In genomic region chr7:35355303-35355872, GRCm38 (mm10) we compare ENCODE assay signal across 21 mouse cellular contexts. TPM values are rescaled to one million over a fixed set of nuclear protein-coding genes. Genes with fewer than 3 reads are reported as not detected.
DNase-seq lines count a peak whose midpoint lies in the region; ATAC-seq and TF ChIP-seq lines count a peak whose summit lies in the region.
"Had no signal": no experiment of that assay in that cellular context is flagged by ENCODE, and none has a peak within 500 bp of the region (broad histone marks: within the 10 kb centered on the region; RNA-seq: fewer than 3 reads in every experiment).

No protein-coding gene starts in this region.

- no peak overlapping the region for H3K27ac ChIP-seq in kidney, embryonic 14.5 days (ENCODE audit: low read depth, low read length)
- H3K27ac ChIP-seq in intestine, embryonic 15.5 days, result peak overlapping the region; percentile 78
- H3K27ac ChIP-seq in kidney, embryonic 15.5 days, result 0 out of 2 replicates have a peak overlapping the region, but pooled peaks have one; percentile 19
- H3K27ac ChIP-seq in small intestine, adult 2 months (ENCODE audit: insufficient read depth, low read depth, low read length), result peak overlapping the region; percentile 18; the same call in 1 of the 2 replicates
- H3K27ac ChIP-seq in midbrain, embryonic 16.5 days (ENCODE audit: low read length), result no peak overlapping the region
- H3K27ac ChIP-seq in lung, postnatal 0 days (ENCODE audit: low read length), result no peak overlapping the region
- H3K27ac ChIP-seq: forebrain, embryonic 13.5 days; heart, adult 2 months; heart, embryonic 15.5 days; hindbrain, embryonic 10.5 days; hindbrain, postnatal 0 days; layer of hippocampus, adult 2 months; limb, embryonic 15.5 days; midbrain, embryonic 13.5 days; neural tube, embryonic 15.5 days had no signal

- H3K36me3 ChIP-seq in kidney, embryonic 14.5 days (ENCODE audit: control insufficient read depth, insufficient read depth, low read length), result no peaks in the 10 kb centered on the region
- no peaks in the 10 kb centered on the region; the same call in 1 of the 2 replicates for H3K36me3 ChIP-seq in intestine, embryonic 15.5 days
- peaks cover 3% of the 10 kb centered on the region; the same call in 1 of the 2 replicates for H3K36me3 ChIP-seq in kidney, embryonic 15.5 days
- peaks cover 39% of the 10 kb centered on the region for H3K36me3 ChIP-seq in small intestine, adult 2 months (ENCODE audit: control insufficient read depth, insufficient read depth, low read length)
- no peaks in the 10 kb centered on the region for H3K36me3 ChIP-seq in midbrain, embryonic 16.5 days (ENCODE audit: control insufficient read depth, insufficient read depth, low read length)
- H3K36me3 ChIP-seq in lung, postnatal 0 days (ENCODE audit: insufficient read depth, low read length), result no peaks in the 10 kb centered on the region
- H3K36me3 ChIP-seq: heart, embryonic 15.5 days; hindbrain, embryonic 10.5 days; limb, embryonic 15.5 days; midbrain, embryonic 13.5 days; neural tube, embryonic 15.5 days had no signal

- TF ChIP-seq POLR2A in small intestine, adult 2 months (IDR thresholded peaks at IDR 0.05; ENCODE audit: low read depth, low read length), result no peak

- no peak for TF ChIP-seq EP300 in lung, postnatal 0 days (IDR thresholded peaks at IDR 0.05)

- 47% methylated on average over 5 of the region's 5 CpGs for WGBS in kidney, embryonic 14.5 days
- WGBS in intestine, embryonic 15.5 days, result 17% methylated on average over 5 of the region's 5 CpGs
- 49% methylated on average over 5 of the region's 5 CpGs for WGBS in kidney, embryonic 15.5 days
- WGBS in small intestine, adult 2 months, result 22% methylated on average over 5 of the region's 5 CpGs
- WGBS in midbrain, embryonic 16.5 days, result 85% methylated on average over 5 of the region's 5 CpGs
- 38% methylated on average over 5 of the region's 5 CpGs for WGBS in lung, postnatal 0 days

- peak; percentile 51 for DNase-seq in kidney, adult 11 months
- DNase-seq in lung, postnatal 0 days (ENCODE audit: low spot score), result no peak
- DNase-seq in spleen, postnatal 14 days (ENCODE audit: low spot score in 2 of 2), result no peak
- DNase-seq: cerebellum, adult 8-10 months; gastrocnemius, postnatal 25 days; heart, adult 2 months; spleen, adult 18-20 months had no signal

- no peak overlapping the region for H3K9ac ChIP-seq in kidney, embryonic 14.5 days (ENCODE audit: low read depth, low read length)
- H3K9ac ChIP-seq in intestine, embryonic 15.5 days, result peak overlapping the region; percentile 20; the same call in 1 of the 2 replicates
- no peak overlapping the region for H3K9ac ChIP-seq in kidney, embryonic 15.5 days
- no peak overlapping the region for H3K9ac ChIP-seq in midbrain, embryonic 16.5 days (ENCODE audit: low read depth, low read length)
- no peak overlapping the region for H3K9ac ChIP-seq in lung, postnatal 0 days (replicated peaks; ENCODE audit: low read depth)
- H3K9ac ChIP-seq: forebrain, embryonic 13.5 days; heart, embryonic 15.5 days; limb, embryonic 15.5 days; midbrain, embryonic 13.5 days; neural tube, embryonic 15.5 days had no signal

- no peaks in the 10 kb centered on the region for H3K27me3 ChIP-seq in kidney, embryonic 14.5 days (ENCODE audit: control insufficient read depth, insufficient read depth, low read length)
- H3K27me3 ChIP-seq in intestine, embryonic 15.5 days (replicated peaks), result no peaks in the 10 kb centered on the region
- H3K27me3 ChIP-seq in kidney, embryonic 15.5 days, result no peaks in the 10 kb centered on the region
- no peaks in the 10 kb centered on the region for H3K27me3 ChIP-seq in small intestine, adult 2 months (ENCODE audit: control insufficient read depth, insufficient read depth, low read length)
- H3K27me3 ChIP-seq in midbrain, embryonic 16.5 days (ENCODE audit: control insufficient read depth, insufficient read depth, low read depth, low read length), result no peaks in the 10 kb centered on the region
- H3K27me3 ChIP-seq in lung, postnatal 0 days (replicated peaks; ENCODE audit: insufficient read depth, low read length), result no peaks in the 10 kb centered on the region
- H3K27me3 ChIP-seq: forebrain, embryonic 13.5 days; heart, embryonic 15.5 days; limb, embryonic 15.5 days; midbrain, embryonic 13.5 days; neural tube, embryonic 15.5 days had no signal

- ATAC-seq in kidney, embryonic 14.5 days (ENCODE audit: low FRiP score, low TSS enrichment), result no peak; the same call in 1 of the 2 replicates
- ATAC-seq in intestine, embryonic 15.5 days, result peak; percentile 86
- ATAC-seq in kidney, embryonic 15.5 days (replicated peaks; ENCODE audit: low FRiP score), result no peak
- ATAC-seq in midbrain, embryonic 16.5 days, result no peak
- no peak for ATAC-seq in lung, postnatal 0 days
- ATAC-seq: forebrain, embryonic 13.5 days; hindbrain, postnatal 0 days; midbrain, embryonic 13.5 days had no signal

- no peak overlapping the region for H3K4me3 ChIP-seq in kidney, embryonic 14.5 days (ENCODE audit: low read length)
- no peak overlapping the region for H3K4me3 ChIP-seq in intestine, embryonic 15.5 days (replicated peaks)
- H3K4me3 ChIP-seq in kidney, embryonic 15.5 days (replicated peaks), result no peak overlapping the region
- H3K4me3 ChIP-seq in small intestine, adult 2 months (ENCODE audit: low read depth, low read length), result no peak overlapping the region
- H3K4me3 ChIP-seq in midbrain, embryonic 16.5 days (ENCODE audit: low read depth, low read length), result no peak overlapping the region
- no peak overlapping the region for H3K4me3 ChIP-seq in lung, postnatal 0 days (ENCODE audit: low read depth, low read length)
- H3K4me3 ChIP-seq: erythroblast, embryonic 14.5 days; forebrain, embryonic 13.5 days; heart, adult 2 months; heart, embryonic 15.5 days; hindbrain, embryonic 10.5 days; layer of hippocampus, adult 2 months; limb, embryonic 15.5 days; midbrain, embryonic 13.5 days; neural tube, embryonic 15.5 days had no signal

- H3K4me2 ChIP-seq in kidney, embryonic 14.5 days (replicated peaks; ENCODE audit: low read depth, low read length), result no peak overlapping the region
- H3K4me2 ChIP-seq in intestine, embryonic 15.5 days (replicated peaks), result no peak overlapping the region
- no peak overlapping the region for H3K4me2 ChIP-seq in kidney, embryonic 15.5 days
- no peak overlapping the region for H3K4me2 ChIP-seq in midbrain, embryonic 16.5 days (ENCODE audit: low read length)
- no peak overlapping the region for H3K4me2 ChIP-seq in lung, postnatal 0 days (replicated peaks; ENCODE audit: low read depth, low read length)
- H3K4me2 ChIP-seq: forebrain, embryonic 13.5 days; heart, embryonic 15.5 days; limb, embryonic 15.5 days; midbrain, embryonic 13.5 days; neural tube, embryonic 15.5 days had no signal

- no peaks in the 10 kb centered on the region for H3K9me3 ChIP-seq in kidney, embryonic 14.5 days (ENCODE audit: control insufficient read depth, low read length)
- H3K9me3 ChIP-seq in intestine, embryonic 15.5 days, result no peaks in the 10 kb centered on the region
- no peaks in the 10 kb centered on the region for H3K9me3 ChIP-seq in kidney, embryonic 15.5 days (replicated peaks)
- no peaks in the 10 kb centered on the region for H3K9me3 ChIP-seq in midbrain, embryonic 16.5 days (replicated peaks; ENCODE audit: control insufficient read depth, low read length, poor library complexity, severe bottlenecking)
- no peaks in the 10 kb centered on the region for H3K9me3 ChIP-seq in lung, postnatal 0 days (ENCODE audit: low read length)
- H3K9me3 ChIP-seq: forebrain, embryonic 13.5 days; heart, embryonic 15.5 days; hindbrain, embryonic 10.5 days; limb, embryonic 15.5 days; midbrain, embryonic 13.5 days; neural tube, embryonic 15.5 days had no signal

- TF ChIP-seq CTCF in small intestine, adult 2 months (IDR thresholded peaks at IDR 0.05; ENCODE audit: extremely low read depth, insufficient read length, insufficient replicate concordance, low read depth, low read length), result no peak
- TF ChIP-seq CTCF in lung, postnatal 0 days (IDR thresholded peaks at IDR 0.05), result no peak

- peaks cover 4% of the 10 kb centered on the region; the same call in 1 of the 2 replicates for H3K4me1 ChIP-seq in kidney, embryonic 14.5 days (ENCODE audit: control insufficient read depth, insufficient read depth, low read length)
- 0 out of 2 replicates have a peak, but pooled peaks cover 6% of the 10 kb centered on the region for H3K4me1 ChIP-seq in intestine, embryonic 15.5 days (replicated peaks)
- 0 out of 2 replicates have a peak, but pooled peaks cover 10% of the 10 kb centered on the region for H3K4me1 ChIP-seq in kidney, embryonic 15.5 days
- peaks cover 33% of the 10 kb centered on the region for H3K4me1 ChIP-seq in small intestine, adult 2 months (ENCODE audit: control insufficient read depth, insufficient read depth, insufficient read length, low read length)
- no peaks in the 10 kb centered on the region for H3K4me1 ChIP-seq in midbrain, embryonic 16.5 days (ENCODE audit: control insufficient read depth, insufficient read depth, low read length)
- H3K4me1 ChIP-seq in lung, postnatal 0 days (ENCODE audit: insufficient read depth, low read depth, low read length), result no peaks in the 10 kb centered on the region
- H3K4me1 ChIP-seq: forebrain, embryonic 13.5 days; heart, embryonic 15.5 days; hindbrain, embryonic 10.5 days; limb, embryonic 15.5 days; midbrain, embryonic 13.5 days; neural tube, embryonic 15.5 days had no signal

RNA-seq across cellular contexts. Expression of gene Rhpn2, which starts 21.4 kb away (rescaled TPM):
- 10.2 and 15.7 TPM in 2 replicates for polyA plus RNA-seq in kidney, embryonic 14.5 days (2014; fragmentation: Nextera tagmentation; extraction: Ambion mirVana)
- polyA plus RNA-seq in intestine, embryonic 15.5 days (2015; fragmentation: Nextera tagmentation; extraction: Ambion mirVana), result 73.2 and 74.7 TPM in 2 replicates
- polyA plus RNA-seq in kidney, embryonic 15.5 days (2015; fragmentation: Nextera tagmentation; extraction: Ambion mirVana), result 14.3 and 14.4 TPM in 2 replicates
- polyA plus RNA-seq in small intestine, adult 2 months (2012; rRNA removed), result 14.6 and 46.0 TPM in 2 replicates
- polyA plus RNA-seq in midbrain, embryonic 16.5 days (2015; fragmentation: Nextera tagmentation; extraction: Ambion mirVana), result 1.3 and 2.1 TPM in 2 replicates
- 4.6 and 5.5 TPM in 2 replicates for polyA plus RNA-seq in lung, postnatal 0 days (2015; fragmentation: Nextera tagmentation; extraction: Ambion mirVana)

RNA-seq across cellular contexts. Expression of gene Gpatch1, which starts 37.1 kb away (rescaled TPM):
- 13.7 and 20.5 TPM in 2 replicates for polyA plus RNA-seq in kidney, embryonic 14.5 days (2014; fragmentation: Nextera tagmentation; extraction: Ambion mirVana)
- polyA plus RNA-seq in intestine, embryonic 15.5 days (2015; fragmentation: Nextera tagmentation; extraction: Ambion mirVana), result 14.8 and 14.9 TPM in 2 replicates
- polyA plus RNA-seq in kidney, embryonic 15.5 days (2015; fragmentation: Nextera tagmentation; extraction: Ambion mirVana), result 19.5 and 20.4 TPM in 2 replicates
- 0.89 and 2.2 TPM in 2 replicates for polyA plus RNA-seq in small intestine, adult 2 months (2012; rRNA removed)
- 20.8 and 22.8 TPM in 2 replicates for polyA plus RNA-seq in midbrain, embryonic 16.5 days (2015; fragmentation: Nextera tagmentation; extraction: Ambion mirVana)
- 12.9 and 13.6 TPM in 2 replicates for polyA plus RNA-seq in lung, postnatal 0 days (2015; fragmentation: Nextera tagmentation; extraction: Ambion mirVana)

RNA-seq across cellular contexts. Expression of gene Faap24, which starts 41.2 kb away (rescaled TPM):
- 14.5 and 18.0 TPM in 2 replicates for polyA plus RNA-seq in kidney, embryonic 14.5 days (2014; fragmentation: Nextera tagmentation; extraction: Ambion mirVana)
- polyA plus RNA-seq in intestine, embryonic 15.5 days (2015; fragmentation: Nextera tagmentation; extraction: Ambion mirVana), result 22.0 and 22.7 TPM in 2 replicates
- polyA plus RNA-seq in kidney, embryonic 15.5 days (2015; fragmentation: Nextera tagmentation; extraction: Ambion mirVana), result 19.4 and 20.2 TPM in 2 replicates
- 1.8 and 3.9 TPM in 2 replicates for polyA plus RNA-seq in small intestine, adult 2 months (2012; rRNA removed)
- polyA plus RNA-seq in midbrain, embryonic 16.5 days (2015; fragmentation: Nextera tagmentation; extraction: Ambion mirVana), result 17.7 and 19.4 TPM in 2 replicates
- polyA plus RNA-seq in lung, postnatal 0 days (2015; fragmentation: Nextera tagmentation; extraction: Ambion mirVana), result 10.5 and 11.1 TPM in 2 replicates

RNA-seq across cellular contexts. Expression of gene Cep89, which starts 41.4 kb away (rescaled TPM):
- polyA plus RNA-seq in kidney, embryonic 14.5 days (2014; fragmentation: Nextera tagmentation; extraction: Ambion mirVana), result 40.2 and 59.9 TPM in 2 replicates
- 43.2 and 45.8 TPM in 2 replicates for polyA plus RNA-seq in intestine, embryonic 15.5 days (2015; fragmentation: Nextera tagmentation; extraction: Ambion mirVana)
- 53.9 and 63.3 TPM in 2 replicates for polyA plus RNA-seq in kidney, embryonic 15.5 days (2015; fragmentation: Nextera tagmentation; extraction: Ambion mirVana)
- 4.4 and 10.1 TPM in 2 replicates for polyA plus RNA-seq in small intestine, adult 2 months (2012; rRNA removed)
- 34.7 and 36.4 TPM in 2 replicates for polyA plus RNA-seq in midbrain, embryonic 16.5 days (2015; fragmentation: Nextera tagmentation; extraction: Ambion mirVana)
- polyA plus RNA-seq in lung, postnatal 0 days (2015; fragmentation: Nextera tagmentation; extraction: Ambion mirVana), result 10.7 and 14.3 TPM in 2 replicates

Comparison
In these comparisons a context has a peak if more than half of its experiments do, and no peak if none do; other contexts are left out.
1. H3K27ac ChIP-seq: peak in intestine, embryonic 15.5 days (single experiment), kidney, embryonic 15.5 days (single experiment) and small intestine, adult 2 months (single experiment); none in kidney, embryonic 14.5 days (single experiment), midbrain, embryonic 16.5 days (single experiment) and lung, postnatal 0 days (single experiment).